Mouse (Mus musculus): Measurements from ENCODE around the gene Adam22. TPM values are rescaled to one million over a fixed set of nuclear protein-coding genes. Genes with fewer than 3 reads are reported as not detected.
"Not testable (repeated sequence)": the region's sequence is repeated elsewhere in the genome, so short reads cannot be mapped to it uniquely, and the experiment has no call there.

Adam22 gene
- total RNA-seq, 2 experiments from 2014 or later, result 4.5 to 5.1 TPM

- no peak for DNase-seq (ENCODE audit: low spot score in 2 of 2)
Measured at GRCm38 (mm10) chr5:8062469-8062868, 305.5 kb downstream of the Adam22 start.

- DNase-seq (ENCODE audit: low spot score in 2 of 2), result no peak
Measured at GRCm38 (mm10) chr5:8058056-8058455, 309.9 kb downstream of the Adam22 start.

- no peak for DNase-seq (ENCODE audit: low spot score in 2 of 2)
Measured at GRCm38 (mm10) chr5:8057018-8057323, 311.0 kb downstream of the Adam22 start.

- DNase-seq (ENCODE audit: low spot score in 2 of 2), result peak; percentile 86 to 92
Measured at GRCm38 (mm10) chr5:8056141-8057017, 311.6 kb downstream of the Adam22 start.

GRCm38 (mm10) chr5:8055721-8056129, 312.2 kb downstream of the Adam22 start:
- no peak for DNase-seq (ENCODE audit: low spot score in 2 of 2)

GRCm38 (mm10) chr5:8053827-8054226, 314.1 kb downstream of the Adam22 start:
- DNase-seq (ENCODE audit: low spot score in 2 of 2), result no peak

- no peak for DNase-seq (ENCODE audit: low spot score in 2 of 2)
Measured at GRCm38 (mm10) chr5:8045855-8046254, 322.1 kb downstream of the Adam22 start, which contains the start of gene Sri. Sri (plus strand) TSS chr5:8046078.

- not testable (repeated sequence) for DNase-seq (ENCODE audit: low spot score in 2 of 2)
Measured at GRCm38 (mm10) chr5:8034596-8034995, 333.4 kb downstream of the Adam22 start.

Small RNA genes lying within 50 kb of the gene (microRNA-seq; reads per million reads assigned to microRNA genes)
- gene Gm24196 (ENCODE audit: borderline number of aligned reads in 2 of 2), result 0 reads per million in 2 experiments

Other genes starting within 250 kb of the Adam22 start
- 1 to 10 TPM; 5.5 to 6.7 TPM for gene Dbf4, start 54.6 kb upstream of the Adam22 start, total RNA-seq (2021)
- gene Slc25a40, start 54.7 kb upstream of the Adam22 start, total RNA-seq (2021), result 10 to 100 TPM in 1 of 2 experiments, 1 to 10 TPM in 1; 8.7 to 10.8 TPM